Mouse (Mus musculus) heart, postnatal 0 days (tissue): ENCODE measurements at regions not wholly inside any gene's neighbourhood (a gene's known extent, or its start where the extent isn't known, plus 50 kb on each side); places are given as distances from the start of the nearest gene placed in this dataset.

Experiments used
- CTCF ChIP-seq: IDR thresholded peaks from 2 replicates; pipeline ENCODE4 v1.5.1; 2016; ENCODE audit warnings: antibody characterized with exemption, control low read depth, low read depth
- EP300 ChIP-seq: IDR thresholded peaks from 2 replicates; pipeline ENCODE4 v1.6.1; 2016; ENCODE audit warnings: antibody characterized with exemption, low read depth

DNA sequence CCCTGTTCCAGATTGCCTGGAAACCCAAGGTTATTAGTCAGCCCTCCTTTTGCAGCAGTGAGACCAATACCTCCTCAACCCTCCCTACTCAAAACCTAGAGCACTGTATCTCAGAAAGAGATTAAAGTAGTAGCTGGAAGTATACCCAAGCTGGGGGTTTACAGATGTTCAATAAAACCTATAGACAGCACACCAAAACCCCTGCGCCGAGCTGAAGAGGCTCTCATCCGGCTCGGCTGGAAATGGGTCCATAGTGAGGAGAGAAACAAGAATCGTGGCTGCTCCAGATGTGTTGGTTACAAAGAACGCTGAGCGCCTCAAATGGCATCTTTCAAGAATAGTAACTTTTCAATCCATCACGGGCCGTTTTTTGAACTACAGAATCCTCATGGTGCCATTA lies 273.7 kb downstream of the Rwdd3 start:
- TF ChIP-seq CTCF (no peak), EP300 (no peak)
